Mouse (Mus musculus): Measurements from ENCODE around the gene Vmn1r32. TPM values are rescaled to one million over a fixed set of nuclear protein-coding genes. Genes with fewer than 3 reads are reported as not detected.

Gene Vmn1r32
- polyA plus RNA-seq, 1 experiment from 2014 or later = 0.11 TPM

Other genes with a start within 250 kb of the Vmn1r32 start
- 14.8 and 28.0 TPM in 2 replicates for gene Mad2l1, start 24.7 kb downstream of the Vmn1r32 start, polyA plus RNA-seq (2014; fragmentation: Nextera tagmentation; extraction: Ambion mirVana)
- not detected in 2 replicates for gene Vmn1r33, start 58.2 kb upstream of the Vmn1r32 start, polyA plus RNA-seq (2014; fragmentation: Nextera tagmentation; extraction: Ambion mirVana)
- gene Vmn1r34, start 83.8 kb upstream of the Vmn1r32 start, polyA plus RNA-seq (2014; fragmentation: Nextera tagmentation; extraction: Ambion mirVana) = not detected in 2 replicates
- gene Vmn1r35, start 125.8 kb upstream of the Vmn1r32 start, polyA plus RNA-seq (2014; fragmentation: Nextera tagmentation; extraction: Ambion mirVana) = not detected in 2 replicates
- not detected in 2 replicates for gene Vmn1r36, start 159.1 kb upstream of the Vmn1r32 start, polyA plus RNA-seq (2014; fragmentation: Nextera tagmentation; extraction: Ambion mirVana)
- gene Vmn1r37, start 169.3 kb upstream of the Vmn1r32 start, polyA plus RNA-seq (2014; fragmentation: Nextera tagmentation; extraction: Ambion mirVana) = not detected in 2 replicates
- gene Vmn1r38, start 222.5 kb upstream of the Vmn1r32 start, polyA plus RNA-seq (2014; fragmentation: Nextera tagmentation; extraction: Ambion mirVana) = not detected in 2 replicates

Measured in midbrain, embryonic 14.5 days (tissue).